Mouse (Mus musculus): ENCODE measurements around the gene Cacna1a. TPM values are rescaled to one million over a fixed set of nuclear protein-coding genes. Genes with fewer than 3 reads are reported as not detected.
A peak's percentile ranks its signal among the peaks of the same experiment; 100 is the strongest.

Cacna1a gene
- polyA plus RNA-seq (2015; fragmentation: Nextera tagmentation; extraction: Ambion mirVana): 19.9 and 20.0 TPM in 2 replicates

DNA sequence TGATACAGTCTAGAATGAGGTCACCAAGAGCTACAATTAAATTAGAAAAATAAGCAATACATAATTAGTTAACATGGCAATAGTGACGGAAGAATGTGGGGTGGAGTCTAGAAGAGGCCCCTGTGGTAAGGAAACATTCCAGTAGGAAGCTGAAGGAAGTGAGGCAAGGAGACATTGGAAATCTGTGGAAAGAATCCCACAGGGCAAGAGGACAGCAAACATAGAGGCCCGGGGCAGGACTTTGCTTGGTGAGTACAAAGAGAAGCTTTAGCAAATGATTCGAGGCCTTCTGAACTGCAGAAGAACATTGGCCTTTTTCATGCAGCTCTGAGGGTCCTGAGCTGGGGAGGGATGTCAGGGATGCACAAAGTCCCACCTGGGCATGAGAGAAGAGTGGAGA, at the start of gene Cacna1a:
TSS of gene Cacna1a (plus strand) at position 166 of the 400 bp plus-strand sequence.
- Histone ChIP-seq H3K4me3 (ENCODE audit: low read depth, low read length) (no peak within 1 kb of the TSS), H3K9me3 (replicated peaks; ENCODE audit: control insufficient read depth, low read length, poor library complexity, severe bottlenecking) (no peaks in the 10 kb centered on the region), H3K27ac (ENCODE audit: low read length) (no peak within 1 kb of the TSS), H3K9ac (ENCODE audit: low read depth, low read length) (no peak within 1 kb of the TSS), H3K27me3 (ENCODE audit: control insufficient read depth, insufficient read depth, low read depth, low read length) (no peaks in the 10 kb centered on the region), H3K36me3 (ENCODE audit: control insufficient read depth, insufficient read depth, low read length) (no peaks in the 10 kb centered on the region), H3K4me1 (ENCODE audit: control insufficient read depth, insufficient read depth, low read length) (no peaks in the 10 kb centered on the region), H3K4me2 (ENCODE audit: low read length) (no peak within 1 kb of the TSS)
- WGBS: 80% methylated on average over 3 of the region's 3 CpGs
- ATAC-seq: no peak

DNA sequence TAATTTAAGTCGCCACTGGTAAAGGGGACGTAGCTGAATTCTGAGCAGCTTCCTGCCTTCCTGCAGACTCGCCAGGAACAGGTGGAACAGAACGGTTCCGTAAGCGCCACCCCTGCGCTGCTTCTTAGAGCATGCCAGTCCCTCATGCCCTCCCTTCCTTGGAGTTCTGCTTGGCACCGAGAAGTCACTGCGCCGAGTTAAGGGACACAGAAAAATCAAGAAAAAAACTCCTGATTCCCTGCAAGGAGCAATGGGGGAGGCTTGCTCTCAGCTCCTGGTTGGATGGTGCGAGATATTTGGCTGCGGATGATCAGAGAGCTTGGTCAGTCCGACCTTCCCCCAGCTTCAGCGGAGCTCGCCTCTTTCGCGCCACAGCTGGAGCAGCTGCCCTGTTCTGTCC, 49.7 kb upstream of the Cacna1a start:
- Histone ChIP-seq H3K9me3 (replicated peaks; ENCODE audit: control insufficient read depth, low read length, poor library complexity, severe bottlenecking) (no peaks in the 10 kb centered on the region), H3K9ac (ENCODE audit: low read depth, low read length) (peak overlapping the region; percentile 22; the same call in 1 of the 2 replicates), H3K4me2 (ENCODE audit: low read length) (peak overlapping the region; percentile 50), H3K36me3 (ENCODE audit: control insufficient read depth, insufficient read depth, low read length) (no peaks in the 10 kb centered on the region), H3K27me3 (ENCODE audit: control insufficient read depth, insufficient read depth, low read depth, low read length) (peaks cover 11% of the 10 kb centered on the region; the same call in 1 of the 2 replicates), H3K4me1 (ENCODE audit: control insufficient read depth, insufficient read depth, low read length) (peaks cover 8% of the 10 kb centered on the region; the same call in 1 of the 2 replicates), H3K4me3 (ENCODE audit: low read depth, low read length) (peak overlapping the region; percentile 31), H3K27ac (ENCODE audit: low read length) (no peak overlapping the region)
- ATAC-seq: no peak
- WGBS: 13% methylated on average over 17 of the region's 17 CpGs

DNA sequence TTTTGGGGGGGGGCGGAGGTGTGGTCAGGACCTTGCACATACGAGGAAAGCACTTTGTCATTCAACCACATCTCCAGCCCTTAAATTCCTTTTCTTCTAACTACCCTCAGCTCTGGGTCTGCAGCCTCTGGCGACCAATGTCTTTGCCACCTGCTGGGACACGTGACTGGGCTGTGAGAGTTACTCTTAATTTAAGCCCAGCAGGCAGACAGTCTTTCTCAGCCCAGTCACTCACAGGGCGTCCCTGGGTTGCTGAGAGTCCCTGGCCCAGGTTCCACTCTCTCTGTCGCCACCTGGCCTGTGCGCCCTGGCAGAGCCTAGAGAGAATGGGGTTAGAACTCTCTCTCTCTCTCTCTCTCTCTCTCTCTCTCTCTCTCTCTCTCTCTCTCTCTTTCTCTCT, 48.9 kb upstream of the Cacna1a start:
- Histone ChIP-seq H3K36me3 (ENCODE audit: control insufficient read depth, insufficient read depth, low read length) (no peaks in the 10 kb centered on the region), H3K9ac (ENCODE audit: low read depth, low read length) (no peak overlapping the region), H3K9me3 (replicated peaks; ENCODE audit: control insufficient read depth, low read length, poor library complexity, severe bottlenecking) (no peaks in the 10 kb centered on the region), H3K4me2 (ENCODE audit: low read length) (no peak overlapping the region), H3K4me1 (ENCODE audit: control insufficient read depth, insufficient read depth, low read length) (peaks cover 8% of the 10 kb centered on the region; the same call in 1 of the 2 replicates), H3K27ac (ENCODE audit: low read length) (no peak overlapping the region), H3K27me3 (ENCODE audit: control insufficient read depth, insufficient read depth, low read depth, low read length) (peaks cover 11% of the 10 kb centered on the region; the same call in 1 of the 2 replicates), H3K4me3 (ENCODE audit: low read depth, low read length) (no peak overlapping the region)
- 8% methylated on average over 7 of the region's 7 CpGs for WGBS
- no peak for ATAC-seq

DNA sequence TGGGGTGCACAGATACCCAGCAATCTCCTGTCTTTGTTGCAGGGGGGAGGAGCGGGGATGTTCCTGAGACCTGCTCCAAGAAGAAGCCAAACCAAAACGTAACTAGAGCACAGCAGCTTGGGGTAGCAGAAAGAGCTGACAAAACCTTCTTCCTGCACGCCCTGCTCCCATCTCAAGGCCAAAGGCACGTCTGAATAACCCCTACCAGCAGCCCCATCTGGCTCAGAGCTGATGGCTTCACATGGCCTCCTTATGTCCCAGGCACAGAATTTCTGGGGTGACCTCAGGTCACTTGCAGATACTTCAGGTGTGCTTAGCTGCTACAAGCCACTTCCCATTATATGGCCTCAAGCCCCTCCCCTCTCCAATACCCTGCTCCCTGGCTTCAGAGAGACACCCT, 48.4 kb upstream of the Cacna1a start:
- H3K27ac ChIP-seq (ENCODE audit: low read length): no peak overlapping the region
- no peak overlapping the region for H3K4me3 ChIP-seq (ENCODE audit: low read depth, low read length)
- peaks cover 8% of the 10 kb centered on the region; the same call in 1 of the 2 replicates for H3K4me1 ChIP-seq (ENCODE audit: control insufficient read depth, insufficient read depth, low read length)
- H3K4me2 ChIP-seq (ENCODE audit: low read length): no peak overlapping the region
- no peaks in the 10 kb centered on the region for H3K9me3 ChIP-seq (replicated peaks; ENCODE audit: control insufficient read depth, low read length, poor library complexity, severe bottlenecking)
- H3K27me3 ChIP-seq (ENCODE audit: control insufficient read depth, insufficient read depth, low read depth, low read length): peaks cover 11% of the 10 kb centered on the region; the same call in 1 of the 2 replicates
- no peaks in the 10 kb centered on the region for H3K36me3 ChIP-seq (ENCODE audit: control insufficient read depth, insufficient read depth, low read length)
- 56% methylated on average over 4 of the region's 4 CpGs for WGBS
- ATAC-seq: no peak
- H3K9ac ChIP-seq (ENCODE audit: low read depth, low read length): no peak overlapping the region

DNA sequence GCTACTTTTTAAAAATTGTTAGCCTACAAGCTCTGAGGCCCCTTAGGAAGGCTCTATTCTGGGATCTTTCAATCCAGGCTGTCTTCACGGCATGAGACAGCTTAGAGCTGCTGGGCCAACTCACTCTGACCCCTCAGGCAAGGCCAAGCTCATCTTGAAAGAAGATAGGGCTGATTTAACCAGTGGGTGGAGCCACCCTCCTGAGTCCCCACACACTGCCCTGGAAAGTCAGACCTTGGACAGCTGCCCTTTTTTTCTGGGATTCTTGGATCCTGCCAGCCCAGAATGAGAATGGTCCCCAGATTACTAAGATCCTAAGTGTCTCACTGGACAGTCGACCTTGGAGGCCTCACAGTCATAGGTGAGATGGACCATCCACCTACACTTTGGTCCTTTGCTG, 47.6 kb upstream of the Cacna1a start:
- WGBS: 17% methylated on average over 2 of the region's 2 CpGs
- Histone ChIP-seq H3K4me2 (ENCODE audit: low read length) (no peak overlapping the region), H3K4me3 (ENCODE audit: low read depth, low read length) (no peak overlapping the region), H3K4me1 (ENCODE audit: control insufficient read depth, insufficient read depth, low read length) (peaks cover 8% of the 10 kb centered on the region; the same call in 1 of the 2 replicates), H3K9me3 (replicated peaks; ENCODE audit: control insufficient read depth, low read length, poor library complexity, severe bottlenecking) (no peaks in the 10 kb centered on the region), H3K27me3 (ENCODE audit: control insufficient read depth, insufficient read depth, low read depth, low read length) (peaks cover 11% of the 10 kb centered on the region; the same call in 1 of the 2 replicates), H3K27ac (ENCODE audit: low read length) (no peak overlapping the region), H3K9ac (ENCODE audit: low read depth, low read length) (no peak overlapping the region), H3K36me3 (ENCODE audit: control insufficient read depth, insufficient read depth, low read length) (no peaks in the 10 kb centered on the region)
- ATAC-seq: no peak

DNA sequence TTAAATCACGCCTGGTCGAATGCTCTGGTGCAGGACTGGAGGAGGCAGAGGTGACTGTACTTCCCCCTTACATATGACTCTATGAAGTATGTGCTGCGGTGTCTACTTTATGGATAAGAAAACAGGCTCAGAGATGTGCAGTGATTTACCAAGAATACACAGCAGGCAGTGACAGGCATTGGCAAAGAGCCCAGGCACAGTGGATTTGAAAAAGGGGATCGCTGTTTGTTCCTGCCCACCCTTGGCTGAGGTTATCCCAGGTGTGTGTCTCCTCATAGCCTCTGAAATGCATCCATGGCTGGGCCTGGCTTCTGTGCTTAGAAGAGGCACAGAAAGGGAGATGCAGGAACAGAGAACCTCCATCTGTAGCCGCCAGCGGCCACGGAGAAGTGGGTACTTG, 42.7 kb upstream of the Cacna1a start:
- no peak overlapping the region for H3K4me2 ChIP-seq (ENCODE audit: low read length)
- no peak overlapping the region for H3K4me3 ChIP-seq (ENCODE audit: low read depth, low read length)
- H3K27me3 ChIP-seq (ENCODE audit: control insufficient read depth, insufficient read depth, low read depth, low read length): no peaks in the 10 kb centered on the region
- H3K36me3 ChIP-seq (ENCODE audit: control insufficient read depth, insufficient read depth, low read length): no peaks in the 10 kb centered on the region
- H3K9me3 ChIP-seq (replicated peaks; ENCODE audit: control insufficient read depth, low read length, poor library complexity, severe bottlenecking): no peaks in the 10 kb centered on the region
- no peaks in the 10 kb centered on the region for H3K4me1 ChIP-seq (ENCODE audit: control insufficient read depth, insufficient read depth, low read length)
- no peak overlapping the region for H3K27ac ChIP-seq (ENCODE audit: low read length)
- no peak overlapping the region for H3K9ac ChIP-seq (ENCODE audit: low read depth, low read length)
- WGBS: 75% methylated on average over 7 of the region's 7 CpGs
- ATAC-seq: no peak

DNA sequence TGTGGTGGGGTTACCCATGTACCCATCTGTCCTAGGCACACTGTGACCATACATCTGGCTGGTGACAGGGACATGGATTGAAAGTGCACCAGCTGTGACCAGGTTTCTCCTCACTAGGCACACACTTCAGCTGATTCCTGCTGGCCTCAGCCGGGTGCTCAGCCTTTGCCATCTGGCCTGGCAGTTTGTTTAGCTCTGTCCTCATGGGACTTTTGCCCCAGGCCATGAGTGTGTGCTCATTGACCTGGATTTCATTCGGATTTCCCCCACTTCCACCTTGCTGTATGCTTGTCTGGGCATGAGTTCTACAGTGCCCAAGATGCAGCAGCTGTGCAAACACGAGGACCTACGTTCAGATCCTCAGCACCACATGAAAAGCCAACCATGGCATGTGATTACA, 41.8 kb upstream of the Cacna1a start:
- 71% methylated on average over 4 of the region's 4 CpGs for WGBS
- H3K27me3 ChIP-seq (ENCODE audit: control insufficient read depth, insufficient read depth, low read depth, low read length): no peaks in the 10 kb centered on the region
- no peak overlapping the region for H3K4me3 ChIP-seq (ENCODE audit: low read depth, low read length)
- H3K4me2 ChIP-seq (ENCODE audit: low read length): no peak overlapping the region
- H3K9ac ChIP-seq (ENCODE audit: low read depth, low read length): no peak overlapping the region
- H3K4me1 ChIP-seq (ENCODE audit: control insufficient read depth, insufficient read depth, low read length): no peaks in the 10 kb centered on the region
- no peaks in the 10 kb centered on the region for H3K36me3 ChIP-seq (ENCODE audit: control insufficient read depth, insufficient read depth, low read length)
- ATAC-seq: no peak
- no peak overlapping the region for H3K27ac ChIP-seq (ENCODE audit: low read length)
- H3K9me3 ChIP-seq (replicated peaks; ENCODE audit: control insufficient read depth, low read length, poor library complexity, severe bottlenecking): no peaks in the 10 kb centered on the region

DNA sequence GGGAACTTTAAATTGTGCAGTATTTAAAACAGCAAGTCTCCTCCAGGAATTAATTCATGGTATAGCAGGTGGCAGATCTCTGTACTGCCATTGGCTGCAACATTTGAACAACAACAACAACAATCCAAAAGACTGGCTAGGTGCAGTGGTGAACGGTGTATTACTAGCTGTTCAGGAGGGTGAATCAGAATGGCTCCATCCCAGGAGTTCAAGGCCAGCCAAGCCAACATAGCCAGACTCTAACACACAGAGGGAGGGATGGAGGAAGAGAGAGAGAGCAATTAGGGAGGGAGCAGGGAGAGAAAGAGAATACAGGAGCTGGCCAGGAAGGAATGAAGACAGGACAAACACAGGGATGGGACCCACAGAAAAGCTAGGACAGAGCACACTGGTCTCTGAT, 38.7 kb upstream of the Cacna1a start:
- Histone ChIP-seq H3K27ac (ENCODE audit: low read length) (no peak overlapping the region), H3K27me3 (ENCODE audit: control insufficient read depth, insufficient read depth, low read depth, low read length) (no peaks in the 10 kb centered on the region), H3K4me2 (ENCODE audit: low read length) (no peak overlapping the region), H3K4me3 (ENCODE audit: low read depth, low read length) (no peak overlapping the region), H3K36me3 (ENCODE audit: control insufficient read depth, insufficient read depth, low read length) (no peaks in the 10 kb centered on the region), H3K9ac (ENCODE audit: low read depth, low read length) (no peak overlapping the region), H3K9me3 (replicated peaks; ENCODE audit: control insufficient read depth, low read length, poor library complexity, severe bottlenecking) (no peaks in the 10 kb centered on the region), H3K4me1 (ENCODE audit: control insufficient read depth, insufficient read depth, low read length) (no peaks in the 10 kb centered on the region)
- no peak for ATAC-seq
- 82% methylated on average over 1 of the region's 1 CpGs for WGBS

DNA sequence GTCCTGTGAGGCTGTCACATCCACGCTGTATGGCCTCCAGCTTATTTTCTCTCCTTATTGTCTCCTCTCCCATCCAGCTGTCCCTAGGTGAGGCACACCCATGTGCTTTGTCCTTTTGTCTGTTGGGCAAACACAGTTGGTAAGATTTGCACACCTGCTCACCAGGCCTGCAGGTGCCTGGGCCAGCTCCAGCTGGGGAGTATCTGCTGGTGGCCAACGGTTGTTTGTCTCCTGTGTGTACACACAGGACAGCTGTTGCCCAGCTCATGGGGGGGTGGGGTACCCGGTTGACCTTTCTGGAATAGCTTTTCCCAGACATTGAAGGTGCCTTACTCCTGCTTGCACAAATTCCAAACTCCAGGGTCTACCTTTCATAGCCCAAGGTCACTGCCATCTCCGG, 37.3 kb upstream of the Cacna1a start:
- Histone ChIP-seq H3K4me1 (ENCODE audit: control insufficient read depth, insufficient read depth, low read length) (no peaks in the 10 kb centered on the region), H3K9me3 (replicated peaks; ENCODE audit: control insufficient read depth, low read length, poor library complexity, severe bottlenecking) (no peaks in the 10 kb centered on the region), H3K4me3 (ENCODE audit: low read depth, low read length) (no peak overlapping the region), H3K4me2 (ENCODE audit: low read length) (no peak overlapping the region), H3K36me3 (ENCODE audit: control insufficient read depth, insufficient read depth, low read length) (no peaks in the 10 kb centered on the region), H3K27me3 (ENCODE audit: control insufficient read depth, insufficient read depth, low read depth, low read length) (no peaks in the 10 kb centered on the region), H3K27ac (ENCODE audit: low read length) (no peak overlapping the region), H3K9ac (ENCODE audit: low read depth, low read length) (no peak overlapping the region)
- 77% methylated on average over 4 of the region's 4 CpGs for WGBS
- ATAC-seq: no peak
